Mouse (Mus musculus) layer of hippocampus, postnatal 14 days (tissue): ENCODE data around the gene Comp. TPM values are rescaled to one million over a fixed set of nuclear protein-coding genes. Genes with fewer than 3 reads are reported as not detected.
A peak's percentile ranks its signal among the peaks of the same experiment; 100 is the strongest.

Experiments
- DNase-seq, 2 experiments: peaks; one replicate each; pipeline ENCODE4 v3.0.0; 2021 to 2022; ENCODE audit warnings: low spot score in 2 of 2, mixed read lengths in 1 of 2
- long read RNA-seq, 2 experiments: library from polyadenylated mRNA; stranded (forward); transcript quantifications; one replicate each; pipeline ENCODE4 v2.0.0; 2021
- total RNA-seq, 2 experiments: library from RNA; stranded (reverse); gene quantifications; 2 replicates each; pipeline ENCODE4 v1.2.3; 2021

Comp gene
- under 1 TPM; 0.21 to 0.30 TPM for total RNA-seq
- long read RNA-seq, experiment 1, result 0 reads
- long read RNA-seq, experiment 2, result 0 reads

- DNase-seq, result no peak
These were observed at the start of gene Comp for GRCm38 (mm10) chr8:70373397-70374317. Gene Comp, plus strand, starts transcription at chr8:70373558.

DNA sequence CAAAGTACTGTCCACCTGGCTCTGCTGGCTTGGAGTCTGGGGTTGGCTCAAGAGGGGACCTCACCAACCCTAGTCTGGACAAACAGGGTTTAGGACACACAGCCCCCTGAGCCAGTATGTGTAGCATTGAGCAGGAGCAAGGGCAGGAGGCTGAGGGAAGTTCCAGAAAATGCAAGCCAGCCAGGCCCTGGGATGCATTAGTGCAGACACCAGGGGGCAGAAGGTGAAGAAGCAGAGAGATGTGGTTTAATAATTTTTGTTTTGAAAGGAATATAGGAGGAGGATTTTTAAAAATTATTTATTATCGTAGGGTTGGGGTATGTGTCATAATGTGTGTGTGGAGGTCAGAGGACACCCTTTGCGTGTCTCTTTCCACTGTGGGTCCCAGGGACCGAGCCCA, 49.6 kb upstream of the Comp start:
- no peak for DNase-seq

GRCm38 (mm10) chr8:70327512-70327911, 45.8 kb upstream of the Comp start:
- peak in 1 of 2 experiments; percentile 8 for DNase-seq

- peak in 1 of 2 experiments; percentile 16 for DNase-seq
These were observed 44.1 kb upstream of the Comp start, which contains the start of gene Gdf1 for GRCm38 (mm10) chr8:70329124-70329834. Gene Gdf1, plus strand, starts transcription at chr8:70329817.

GRCm38 (mm10) chr8:70329835-70330740, 43.3 kb upstream of the Comp start:
- no peak for DNase-seq

DNA sequence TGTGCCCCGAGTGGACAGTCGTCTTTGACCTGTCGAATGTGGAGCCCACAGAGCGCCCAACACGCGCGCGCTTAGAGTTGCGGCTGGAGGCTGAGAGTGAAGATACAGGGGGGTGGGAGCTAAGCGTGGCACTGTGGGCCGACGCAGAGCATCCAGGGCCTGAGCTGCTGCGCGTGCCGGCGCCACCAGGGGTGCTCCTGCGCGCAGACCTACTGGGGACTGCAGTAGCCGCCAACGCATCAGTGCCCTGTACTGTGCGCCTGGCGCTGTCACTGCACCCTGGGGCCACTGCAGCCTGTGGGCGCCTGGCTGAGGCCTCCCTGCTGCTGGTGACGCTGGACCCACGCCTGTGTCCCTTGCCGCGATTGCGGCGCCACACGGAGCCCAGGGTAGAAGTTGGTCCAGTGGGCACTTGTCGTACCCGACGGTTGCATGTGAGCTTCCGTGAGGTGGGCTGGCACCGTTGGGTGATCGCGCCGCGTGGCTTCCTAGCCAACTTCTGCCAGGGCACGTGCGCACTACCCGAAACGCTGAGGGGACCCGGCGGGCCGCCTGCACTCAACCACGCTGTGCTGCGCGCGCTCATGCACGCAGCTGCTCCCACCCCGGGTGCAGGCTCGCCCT, 42.5 kb upstream of the Comp start:
- DNase-seq, result peak; percentile 62 to 78

- DNase-seq, result no peak
These were observed 41.8 kb upstream of the Comp start for GRCm38 (mm10) chr8:70331526-70331925.

DNA sequence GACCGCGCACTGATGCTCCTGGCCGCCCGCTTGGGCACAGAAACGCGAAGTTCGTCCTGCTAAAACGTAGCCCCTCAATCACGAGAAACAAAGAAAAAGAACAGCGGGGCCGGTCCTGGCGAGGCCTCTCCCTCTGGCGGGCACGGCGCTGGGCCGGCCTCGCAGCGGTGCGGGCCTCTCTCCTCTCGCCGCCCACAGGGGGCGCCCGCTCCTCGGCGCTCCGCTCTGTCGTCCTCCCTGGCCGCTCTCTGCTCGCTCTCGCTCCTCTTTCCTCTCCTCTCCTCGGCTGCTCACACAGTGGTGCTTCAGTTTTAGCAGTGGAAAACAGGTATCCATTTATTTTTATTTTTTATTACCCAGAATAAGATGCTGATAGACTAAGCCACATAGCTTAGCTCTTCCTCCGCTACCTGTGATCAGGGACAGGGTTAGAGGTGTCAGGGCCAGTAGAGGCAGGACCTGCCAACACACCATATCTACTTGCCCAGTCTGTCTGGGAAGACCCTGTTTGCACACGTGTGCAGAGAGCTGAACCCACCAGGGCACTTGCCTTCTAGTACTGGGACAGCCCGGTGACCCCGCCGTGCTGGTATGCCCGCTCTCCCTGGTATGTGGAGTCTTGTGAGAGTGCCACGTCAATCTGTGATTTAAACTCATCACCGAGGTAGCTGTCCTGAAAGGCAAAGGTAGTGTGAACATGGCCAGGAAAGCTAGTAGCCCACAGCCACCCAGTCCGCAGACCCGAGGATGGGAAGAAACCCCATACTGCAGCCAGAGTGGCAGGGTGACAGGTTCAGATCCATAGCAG, 41.1 kb upstream of the Comp start:
- DNase-seq, result peak; percentile 77 to 78

DNA sequence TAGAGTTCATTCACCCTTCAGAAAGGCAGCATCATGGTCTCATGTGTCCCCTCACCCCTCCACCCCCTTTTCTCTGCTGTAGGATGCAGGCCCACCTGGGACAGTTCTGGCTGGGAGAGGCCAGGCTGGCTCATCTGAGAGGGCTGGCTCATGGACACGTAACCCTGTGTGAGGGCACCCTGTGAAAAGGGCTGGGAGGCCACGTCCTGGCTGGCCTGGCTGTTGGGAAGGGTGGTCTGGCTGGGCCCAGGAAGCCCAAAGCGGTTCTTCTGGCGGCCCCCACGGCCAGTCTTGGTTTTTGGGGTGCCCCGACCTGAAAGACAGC, 40.5 kb upstream of the Comp start:
- no peak for DNase-seq

- no peak for DNase-seq
These were observed 34.4 kb upstream of the Comp start for GRCm38 (mm10) chr8:70338931-70339330.

DNA sequence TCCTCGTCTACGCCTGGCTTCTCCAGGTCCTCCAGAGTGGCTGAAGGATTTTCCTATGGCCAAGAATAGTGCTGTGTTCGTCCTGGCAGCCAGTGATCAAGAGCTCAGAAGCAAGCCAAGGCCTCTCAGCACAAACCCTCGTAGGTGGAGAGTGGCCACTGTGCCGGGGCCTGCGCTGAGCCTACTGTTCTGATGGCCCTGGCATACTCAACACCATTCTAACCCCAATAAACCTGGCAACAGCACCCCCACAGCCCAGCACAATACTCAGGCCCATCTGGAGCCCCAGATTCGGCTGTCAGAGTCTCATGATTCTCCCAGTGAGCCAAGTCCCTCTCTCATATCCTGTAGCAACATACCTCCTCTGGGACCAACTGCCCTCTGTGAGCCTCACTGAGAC, 32.7 kb upstream of the Comp start:
- DNase-seq, result peak in 1 of 2 experiments; percentile 55

- no peak for DNase-seq
These were observed 31.4 kb upstream of the Comp start for GRCm38 (mm10) chr8:70342007-70342406.

GRCm38 (mm10) chr8:70343076-70343475, 30.3 kb upstream of the Comp start:
- DNase-seq, result no peak

DNA sequence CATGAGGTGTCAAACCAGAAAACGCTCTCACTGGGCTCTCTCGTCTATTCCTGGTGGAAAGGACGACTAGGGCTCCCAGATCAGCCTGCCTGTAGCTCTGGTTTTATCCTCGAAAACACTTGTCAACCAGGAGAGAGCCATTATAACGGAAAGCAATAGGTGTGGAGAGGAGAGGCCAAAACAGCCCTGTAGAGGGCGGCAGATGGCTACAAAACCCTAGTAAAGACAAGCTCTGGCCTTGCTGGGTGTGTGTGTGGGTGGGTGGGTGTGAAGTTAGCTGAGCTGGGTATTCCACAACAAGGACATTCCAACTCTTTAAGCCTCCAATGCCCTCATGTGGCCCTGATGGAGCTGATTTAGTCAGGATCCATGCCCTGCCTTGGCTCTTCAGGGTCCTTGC, 29.7 kb upstream of the Comp start:
- DNase-seq, result peak in 1 of 2 experiments; percentile 69

GRCm38 (mm10) chr8:70344279-70344678, 29.1 kb upstream of the Comp start:
- no peak for DNase-seq

DNA sequence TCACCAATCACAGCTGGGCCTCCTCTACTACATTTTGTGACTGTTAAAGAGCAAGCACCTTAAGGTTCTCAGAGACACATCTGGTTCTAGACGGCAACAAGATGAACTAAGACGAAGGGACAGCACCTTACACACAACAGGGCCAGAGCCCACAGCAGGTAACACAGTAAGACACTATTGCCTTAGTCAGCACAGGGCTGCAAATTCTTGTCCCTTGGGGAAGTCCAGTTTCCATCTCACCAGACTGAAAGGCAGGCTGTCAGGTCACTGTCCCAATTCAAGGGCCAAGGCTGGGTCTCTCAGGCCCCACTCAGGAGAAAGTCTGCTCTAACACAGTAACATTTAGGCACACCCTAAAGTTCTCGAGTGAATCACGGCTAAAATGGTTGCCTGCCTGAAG, 25.9 kb upstream of the Comp start:
- no peak for DNase-seq

DNA sequence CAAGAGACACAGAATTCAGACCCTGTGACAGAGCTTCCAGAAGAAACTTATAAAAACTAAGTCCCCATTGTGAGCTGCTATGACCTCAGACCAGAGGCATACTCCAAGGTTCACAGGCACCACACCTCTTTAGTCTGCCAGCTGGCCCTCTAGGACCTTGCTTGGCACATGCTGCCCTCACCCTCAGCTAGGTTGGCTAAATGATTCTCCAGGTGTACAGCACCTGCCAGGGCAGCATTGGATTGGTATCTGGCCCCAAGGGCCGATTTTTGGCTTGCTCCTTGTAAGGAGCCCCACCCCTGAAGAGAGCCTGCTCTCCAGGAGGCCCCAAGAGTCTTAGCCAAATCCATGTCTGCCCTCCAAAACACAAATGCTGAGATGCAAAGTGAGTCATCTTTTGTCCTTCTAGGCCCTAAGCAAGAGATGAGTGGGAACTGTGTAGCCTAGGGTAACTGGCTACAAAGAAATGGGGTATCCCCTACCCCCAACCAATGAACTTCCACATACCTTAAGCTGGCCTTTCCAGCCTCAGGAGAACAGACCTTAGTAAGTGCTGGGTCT, 25.4 kb upstream of the Comp start:
- DNase-seq, result no peak

DNA sequence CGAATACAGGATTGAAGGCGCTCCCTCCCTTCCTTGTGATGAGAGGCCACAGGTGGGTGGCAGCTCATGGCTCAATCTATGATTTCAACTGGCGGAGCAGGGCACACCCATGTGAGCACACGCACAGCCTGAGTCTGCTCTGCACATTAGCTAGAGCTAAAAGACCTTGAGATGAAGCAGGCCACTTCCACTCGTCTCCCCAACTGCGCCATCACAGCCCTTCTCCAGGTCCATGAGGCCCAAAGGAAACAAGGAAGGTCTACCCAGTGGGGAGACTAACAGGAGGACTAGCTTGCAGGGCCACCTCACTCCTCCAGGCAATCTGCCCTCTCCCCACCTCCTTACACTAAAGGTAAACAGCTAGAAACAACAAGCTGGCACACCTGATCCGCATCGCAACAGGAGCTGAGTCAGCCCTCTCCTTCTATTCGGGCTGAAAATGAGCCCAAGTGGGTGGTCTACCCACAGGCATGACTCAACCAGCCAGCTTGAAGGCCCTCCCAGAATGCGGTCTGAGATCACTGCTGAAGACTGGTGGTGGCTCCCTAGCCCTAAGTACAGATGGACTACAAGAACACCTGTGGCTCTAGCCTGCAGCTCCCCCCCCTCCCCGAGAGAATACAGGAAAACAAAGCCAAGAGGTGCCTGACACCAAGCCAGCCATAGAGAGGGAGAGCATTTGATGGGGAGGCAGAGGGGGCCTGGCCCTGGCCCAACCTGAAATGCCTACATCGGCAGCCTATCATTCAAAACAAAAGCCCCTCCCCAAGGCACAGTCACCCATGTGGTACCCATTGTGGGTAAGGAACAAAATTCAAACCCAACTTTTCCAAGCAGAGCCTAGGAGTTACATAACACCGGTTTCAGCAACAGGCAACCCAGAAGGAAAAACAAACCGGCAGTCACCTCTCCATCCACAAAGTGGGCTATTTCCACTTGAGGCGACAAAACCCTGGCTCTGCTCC, 22.0 kb upstream of the Comp start:
- DNase-seq, result no peak
